Comparison of ENCODE assay signal across 8 mouse cellular contexts in the genomic region with DNA sequence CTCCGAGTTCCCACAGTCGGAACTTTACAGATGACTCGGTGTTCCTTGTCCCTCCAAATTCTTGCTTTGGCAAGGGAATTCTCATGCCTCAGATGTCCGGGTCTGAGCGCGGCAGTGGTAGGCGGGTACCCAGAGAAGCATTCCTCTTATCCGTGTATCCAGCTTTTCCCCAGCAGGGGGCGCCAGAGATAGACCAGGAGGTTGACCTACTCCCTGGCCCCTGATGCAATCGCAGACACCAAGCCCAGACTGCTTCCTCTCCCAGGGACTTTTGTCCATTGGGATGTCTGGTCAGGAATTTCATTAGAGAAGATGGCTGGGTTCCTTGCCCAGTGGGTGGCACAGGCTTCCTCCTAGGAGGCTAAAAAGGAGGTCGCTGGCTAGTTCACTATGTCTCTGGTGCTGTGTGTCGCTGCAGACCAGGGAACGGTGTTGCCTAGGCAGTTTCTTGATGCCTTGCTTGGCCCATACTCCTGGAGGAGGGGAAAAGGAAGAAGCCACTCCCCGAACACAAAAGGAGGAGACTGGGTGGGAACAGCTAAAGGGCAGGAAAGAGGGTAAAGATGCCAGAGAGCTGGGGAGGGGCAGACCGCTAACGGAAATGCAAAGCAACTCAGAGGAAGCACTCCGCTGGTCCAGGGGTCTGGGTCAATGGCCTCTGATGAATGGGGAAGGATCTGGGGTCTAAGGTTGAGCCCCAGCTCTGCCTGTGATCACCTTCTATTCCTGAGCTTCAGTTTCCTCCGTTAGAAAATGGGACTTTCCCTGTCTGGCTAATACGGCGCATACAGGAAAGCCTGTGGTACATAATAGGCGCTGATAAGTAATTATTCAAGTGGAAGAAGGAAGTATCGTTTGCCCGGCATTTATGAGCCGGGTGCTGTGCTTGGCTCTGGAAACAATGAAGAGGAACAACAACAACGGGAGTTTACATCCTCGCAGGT. TPM values are rescaled to one million over a fixed set of nuclear protein-coding genes. Genes with fewer than 3 reads are reported as not detected.
DNase-seq lines count a peak whose midpoint lies in the region; ATAC-seq lines count a peak whose summit lies in the region.

No protein-coding gene starts in this region.

- DNase-seq in R1 (ENCODE audit: low read depth, low spot score), result peak; percentile 97
- DNase-seq in cerebellum, postnatal 25 days, result peak; percentile 96 to 98
- peak; percentile 94 to 95 for DNase-seq in frontal cortex, postnatal 36 days (ENCODE audit: low spot score in 2 of 2)
- DNase-seq in layer of hippocampus, postnatal 36 days, result peak; percentile 85 to 89
- peak; percentile 96 for DNase-seq in lung, postnatal 25 days (ENCODE audit: low spot score)
- peak; percentile 96 for DNase-seq in retina, embryonic 14.5 days (ENCODE audit: low spot score)
- peak; percentile 96 for DNase-seq in thymus, postnatal 4 days

- H3K4me2 ChIP-seq in hindbrain, embryonic 15.5 days, result peak overlapping the region; percentile 41

- no peaks in the 10 kb centered on the region for H3K36me3 ChIP-seq in hindbrain, embryonic 15.5 days

- H3K27ac ChIP-seq in hindbrain, embryonic 15.5 days (replicated peaks), result peak overlapping the region; percentile 66

- peaks cover 44% of the 10 kb centered on the region for H3K4me1 ChIP-seq in hindbrain, embryonic 15.5 days (replicated peaks)

- no peak overlapping the region for H3K9ac ChIP-seq in hindbrain, embryonic 15.5 days

- 15% methylated on average over 26 of the region's 26 CpGs for WGBS in hindbrain, embryonic 15.5 days

- peak overlapping the region; percentile 14 for H3K4me3 ChIP-seq in hindbrain, embryonic 15.5 days

- no peaks in the 10 kb centered on the region for H3K9me3 ChIP-seq in hindbrain, embryonic 15.5 days

- peak; percentile 72 for ATAC-seq in hindbrain, embryonic 15.5 days (ENCODE audit: low FRiP score, low read depth)

- peaks cover 23% of the 10 kb centered on the region for H3K27me3 ChIP-seq in hindbrain, embryonic 15.5 days

RNA-seq across cellular contexts. Expression of gene Cabp1, which starts 6.7 kb away (rescaled TPM):
- polyA plus RNA-seq in hindbrain, embryonic 15.5 days (2015; fragmentation: Nextera tagmentation; extraction: Ambion mirVana), result 11.2 and 14.2 TPM in 2 replicates
- total RNA-seq in layer of hippocampus, postnatal 36 days (2021), result 100 to 1,000 TPM; 122 to 139 TPM

RNA-seq across cellular contexts. Expression of gene Mlec, which starts 29.5 kb away (rescaled TPM):
- 30.6 and 33.6 TPM in 2 replicates for polyA plus RNA-seq in hindbrain, embryonic 15.5 days (2015; fragmentation: Nextera tagmentation; extraction: Ambion mirVana)
- 10 to 100 TPM; 92.7 to 96.4 TPM for total RNA-seq in layer of hippocampus, postnatal 36 days (2021)

RNA-seq across cellular contexts. Expression of gene Pop5, which starts 48.2 kb away (rescaled TPM):
- 102 TPM in 2 replicates for polyA plus RNA-seq in hindbrain, embryonic 15.5 days (2015; fragmentation: Nextera tagmentation; extraction: Ambion mirVana)
- total RNA-seq in layer of hippocampus, postnatal 36 days (2021), result 100 to 1,000 TPM; 117 to 122 TPM

RNA-seq across cellular contexts. Expression of gene Unc119b, which starts 52.7 kb away (rescaled TPM):
- polyA plus RNA-seq in hindbrain, embryonic 15.5 days (2015; fragmentation: Nextera tagmentation; extraction: Ambion mirVana), result 36.9 and 38.0 TPM in 2 replicates
- total RNA-seq in layer of hippocampus, postnatal 36 days (2021), result 10 to 100 TPM; 31.5 TPM

Comparison
In these comparisons a context has a peak if more than half of its experiments do, and no peak if none do; other contexts are left out.
1. Peak in every context shown above with its lines: DNase-seq, ATAC-seq, H3K4me3 ChIP-seq and H3K27ac ChIP-seq.